Mouse (Mus musculus): ENCODE results near the gene Cdh4. TPM values are rescaled to one million over a fixed set of nuclear protein-coding genes. Genes with fewer than 3 reads are reported as not detected.

Cdh4 gene
- polyA plus RNA-seq, 1 experiment: 0.36 TPM

- H3K27me3 ChIP-seq (ENCODE audit: control insufficient read depth, insufficient read depth, low read length): no peaks in the 10 kb centered on the region
- no peaks in the 10 kb centered on the region for H3K36me3 ChIP-seq (ENCODE audit: control insufficient read depth, insufficient read depth, low read length)
- no peak overlapping the region for H3K4me3 ChIP-seq (ENCODE audit: control insufficient read depth, low read depth, low read length)
- no peak overlapping the region for H3K27ac ChIP-seq (ENCODE audit: control insufficient read depth, insufficient read depth, low read depth, low read length)
- no peaks in the 10 kb centered on the region for H3K4me1 ChIP-seq (ENCODE audit: control insufficient read depth, insufficient read depth, low read length)
- no peak for TF ChIP-seq POLR2A (IDR thresholded peaks at IDR 0.05; ENCODE audit: control insufficient read depth, low read depth, low read length)
- no peak for TF ChIP-seq CTCF (IDR thresholded peaks at IDR 0.05; ENCODE audit: control insufficient read depth, insufficient read depth, insufficient replicate concordance, low read depth, low read length)
These were observed 198.5 kb downstream of the Cdh4 start for GRCm38 (mm10) chr2:179640576-179641301.

- TF ChIP-seq POLR2A (IDR thresholded peaks at IDR 0.05; ENCODE audit: control insufficient read depth, low read depth, low read length): no peak
- no peak for TF ChIP-seq CTCF (IDR thresholded peaks at IDR 0.05; ENCODE audit: control insufficient read depth, insufficient read depth, insufficient replicate concordance, low read depth, low read length)
- H3K27me3 ChIP-seq (ENCODE audit: control insufficient read depth, insufficient read depth, low read length): no peaks in the 10 kb centered on the region
- H3K36me3 ChIP-seq (ENCODE audit: control insufficient read depth, insufficient read depth, low read length): no peaks in the 10 kb centered on the region
- no peak overlapping the region for H3K27ac ChIP-seq (ENCODE audit: control insufficient read depth, insufficient read depth, low read depth, low read length)
- H3K4me3 ChIP-seq (ENCODE audit: control insufficient read depth, low read depth, low read length): peak overlapping the region; percentile 25
- no peaks in the 10 kb centered on the region; the same call in 1 of the 2 replicates for H3K4me1 ChIP-seq (ENCODE audit: control insufficient read depth, insufficient read depth, low read length)
These were observed 206.5 kb downstream of the Cdh4 start for GRCm38 (mm10) chr2:179648573-179649263.

DNA sequence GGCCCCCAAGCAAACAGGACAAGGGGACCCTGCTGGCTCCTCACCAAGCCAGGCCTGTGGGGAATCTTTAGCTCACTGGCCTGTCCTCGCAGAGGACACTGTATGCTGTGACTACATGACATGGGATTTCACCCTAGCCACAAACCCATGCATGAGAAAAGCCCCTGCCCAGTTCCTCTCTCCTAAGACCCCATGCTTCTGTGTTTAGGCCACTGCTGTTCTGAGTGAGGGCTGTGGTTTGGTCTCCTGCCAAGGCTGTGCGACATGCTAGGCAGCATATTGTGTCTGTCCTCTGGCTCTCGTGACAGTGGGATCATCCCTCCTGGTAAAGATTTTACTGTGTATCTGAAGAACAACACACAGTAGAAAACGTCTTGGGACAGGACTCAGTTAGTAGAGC, 207.1 kb downstream of the Cdh4 start:
- Histone ChIP-seq H3K4me1 (ENCODE audit: control insufficient read depth, insufficient read depth, low read length) (no peaks in the 10 kb centered on the region; the same call in 1 of the 2 replicates), H3K27me3 (ENCODE audit: control insufficient read depth, insufficient read depth, low read length) (no peaks in the 10 kb centered on the region), H3K27ac (ENCODE audit: control insufficient read depth, insufficient read depth, low read depth, low read length) (no peak overlapping the region), H3K4me3 (ENCODE audit: control insufficient read depth, low read depth, low read length) (peak overlapping the region; percentile 16), H3K36me3 (ENCODE audit: control insufficient read depth, insufficient read depth, low read length) (no peaks in the 10 kb centered on the region)
- TF ChIP-seq POLR2A (IDR thresholded peaks at IDR 0.05; ENCODE audit: control insufficient read depth, low read depth, low read length) (no peak), CTCF (IDR thresholded peaks at IDR 0.05; ENCODE audit: control insufficient read depth, insufficient read depth, insufficient replicate concordance, low read depth, low read length) (no peak)

DNA sequence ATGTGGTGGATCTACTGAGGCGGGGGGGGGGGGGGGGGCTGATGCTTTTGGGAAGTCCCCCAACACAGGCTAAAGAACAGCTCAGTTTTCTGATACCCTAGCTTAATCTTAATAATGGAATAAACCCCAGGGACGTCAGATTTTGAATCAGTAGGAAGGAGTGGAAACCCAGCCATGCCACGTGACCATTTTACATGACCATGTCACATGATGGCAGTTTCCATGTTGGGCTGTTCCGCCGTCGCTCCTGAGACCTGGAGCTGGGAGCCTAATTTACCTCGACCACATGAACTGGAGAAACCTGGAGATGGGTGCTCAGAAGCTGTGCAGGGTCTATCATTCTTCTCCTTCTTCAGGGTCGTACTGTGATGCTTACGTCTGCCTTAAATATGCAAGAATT, 207.9 kb downstream of the Cdh4 start:
- H3K27ac ChIP-seq (ENCODE audit: control insufficient read depth, insufficient read depth, low read depth, low read length): no peak overlapping the region
- H3K4me1 ChIP-seq (ENCODE audit: control insufficient read depth, insufficient read depth, low read length): no peaks in the 10 kb centered on the region; the same call in 1 of the 2 replicates
- TF ChIP-seq CTCF (IDR thresholded peaks at IDR 0.05; ENCODE audit: control insufficient read depth, insufficient read depth, insufficient replicate concordance, low read depth, low read length) (no peak), POLR2A (IDR thresholded peaks at IDR 0.05; ENCODE audit: control insufficient read depth, low read depth, low read length) (no peak)
- no peak overlapping the region; the same call in 1 of the 2 replicates for H3K4me3 ChIP-seq (ENCODE audit: control insufficient read depth, low read depth, low read length)
- H3K27me3 ChIP-seq (ENCODE audit: control insufficient read depth, insufficient read depth, low read length): no peaks in the 10 kb centered on the region
- H3K36me3 ChIP-seq (ENCODE audit: control insufficient read depth, insufficient read depth, low read length): no peaks in the 10 kb centered on the region

GRCm38 (mm10) chr2:179655506-179655905, 213.3 kb downstream of the Cdh4 start:
- Histone ChIP-seq H3K27ac (ENCODE audit: control insufficient read depth, insufficient read depth, low read depth, low read length) (no peak overlapping the region), H3K4me3 (ENCODE audit: control insufficient read depth, low read depth, low read length) (no peak overlapping the region), H3K27me3 (ENCODE audit: control insufficient read depth, insufficient read depth, low read length) (no peaks in the 10 kb centered on the region), H3K4me1 (ENCODE audit: control insufficient read depth, insufficient read depth, low read length) (no peaks in the 10 kb centered on the region), H3K36me3 (ENCODE audit: control insufficient read depth, insufficient read depth, low read length) (no peaks in the 10 kb centered on the region)
- no peak for TF ChIP-seq CTCF (IDR thresholded peaks at IDR 0.05; ENCODE audit: control insufficient read depth, insufficient read depth, insufficient replicate concordance, low read depth, low read length)
- TF ChIP-seq POLR2A (IDR thresholded peaks at IDR 0.05; ENCODE audit: control insufficient read depth, low read depth, low read length): no peak

- Histone ChIP-seq H3K4me3 (ENCODE audit: control insufficient read depth, low read depth, low read length) (no peak overlapping the region), H3K27me3 (ENCODE audit: control insufficient read depth, insufficient read depth, low read length) (no peaks in the 10 kb centered on the region), H3K36me3 (ENCODE audit: control insufficient read depth, insufficient read depth, low read length) (no peaks in the 10 kb centered on the region), H3K4me1 (ENCODE audit: control insufficient read depth, insufficient read depth, low read length) (no peaks in the 10 kb centered on the region), H3K27ac (ENCODE audit: control insufficient read depth, insufficient read depth, low read depth, low read length) (no peak overlapping the region)
- TF ChIP-seq POLR2A (IDR thresholded peaks at IDR 0.05; ENCODE audit: control insufficient read depth, low read depth, low read length) (no peak), CTCF (IDR thresholded peaks at IDR 0.05; ENCODE audit: control insufficient read depth, insufficient read depth, insufficient replicate concordance, low read depth, low read length) (no peak)
These were observed 217.0 kb downstream of the Cdh4 start for GRCm38 (mm10) chr2:179659254-179659653.

DNA sequence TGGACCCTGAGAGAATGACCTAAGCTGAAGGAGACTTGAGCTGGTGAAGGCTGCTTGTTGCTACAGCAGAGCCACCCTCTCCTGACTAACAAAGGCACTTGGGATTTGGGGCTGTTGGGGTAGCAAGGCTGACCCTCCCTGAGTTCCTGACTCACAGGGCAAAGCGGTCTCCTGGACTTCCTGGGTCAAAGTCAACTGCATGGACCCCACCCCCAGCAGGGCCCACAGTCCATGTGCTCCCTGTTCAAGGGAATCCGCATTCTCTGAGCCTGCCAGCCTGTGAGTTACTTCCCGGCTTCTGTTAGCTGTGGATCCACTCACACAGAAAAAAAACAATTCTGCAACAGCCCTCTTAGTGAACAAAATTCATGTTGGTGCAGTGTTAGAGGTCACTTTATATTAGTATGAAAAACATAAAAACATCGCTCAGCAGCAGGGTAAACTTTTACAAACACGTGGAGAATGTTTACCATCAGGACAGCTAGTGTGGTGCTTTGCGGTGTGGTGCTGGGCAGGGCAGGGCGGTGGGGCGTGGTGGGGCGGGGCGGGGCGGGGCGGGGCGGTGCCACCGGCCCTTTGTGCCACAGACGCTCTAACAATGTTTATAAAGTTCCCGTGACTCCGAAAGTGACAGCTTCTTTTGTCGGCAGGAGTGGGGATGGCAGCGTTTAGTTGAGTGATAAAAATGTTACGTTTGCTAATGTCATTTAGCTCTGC, 219.9 kb downstream of the Cdh4 start:
- H3K4me3 ChIP-seq (ENCODE audit: control insufficient read depth, low read depth, low read length): no peak overlapping the region
- no peaks in the 10 kb centered on the region for H3K36me3 ChIP-seq (ENCODE audit: control insufficient read depth, insufficient read depth, low read length)
- no peak overlapping the region for H3K27ac ChIP-seq (ENCODE audit: control insufficient read depth, insufficient read depth, low read depth, low read length)
- H3K27me3 ChIP-seq (ENCODE audit: control insufficient read depth, insufficient read depth, low read length): no peaks in the 10 kb centered on the region
- TF ChIP-seq CTCF (IDR thresholded peaks at IDR 0.05; ENCODE audit: control insufficient read depth, insufficient read depth, insufficient replicate concordance, low read depth, low read length): no peak
- no peaks in the 10 kb centered on the region for H3K4me1 ChIP-seq (ENCODE audit: control insufficient read depth, insufficient read depth, low read length)

Measured in testis, adult 2 months (tissue).